Mouse (Mus musculus) spleen, adult 2 months (tissue): ENCODE data around the gene Tnfaip8l2.

Source experiments
- CTCF ChIP-seq: fragments of 200-500 bp; IDR thresholded peaks from 2 replicates; pipeline ENCODE4 v1.5.1; 2011; ENCODE audit warnings: mild to moderate bottlenecking, inconsistent platforms; ENCODE audit not compliant: insufficient read depth, insufficient read length, insufficient replicate concordance; ENCODE audit errors: extremely low read depth
- POLR2A ChIP-seq: fragments of 200-500 bp; IDR thresholded peaks from 2 replicates; pipeline ENCODE4 v1.6.1; 2011; ENCODE audit warnings: low read depth, low read length, inconsistent platforms

- TF ChIP-seq CTCF (no peak), POLR2A (no peak)
Measured at GRCm38 (mm10) chr3:95173256-95173949, 31.2 kb upstream of the Tnfaip8l2 start.
